Mouse (Mus musculus) small intestine, adult 2 months (tissue): Measurements from ENCODE around the gene Dlg2. TPM values are rescaled to one million over a fixed set of nuclear protein-coding genes. Genes with fewer than 3 reads are reported as not detected.

Experiments used
- H3K27ac ChIP-seq: fragments of 200-500 bp; 2 replicates; pipeline ENCODE4 v1.5.1; 2012; ENCODE audit warnings: low read depth, low read length, control low read depth, inconsistent platforms; ENCODE audit not compliant: insufficient read depth
- H3K27me3 ChIP-seq: fragments of 200-500 bp; 2 replicates; pipeline ENCODE4 v1.6.1; 2012; ENCODE audit warnings: mild to moderate bottlenecking, moderate library complexity, low read length, inconsistent platforms; ENCODE audit not compliant: control insufficient read depth, insufficient read depth
- H3K36me3 ChIP-seq: fragments of 200-500 bp; 2 replicates; pipeline ENCODE4 v1.6.1; 2012; ENCODE audit warnings: mild to moderate bottlenecking, low read length, control low read depth, inconsistent platforms; ENCODE audit not compliant: control insufficient read depth, insufficient read depth
- H3K4me1 ChIP-seq: fragments of 200-500 bp; 2 replicates; pipeline ENCODE4 v1.6.1; 2012; ENCODE audit warnings: low read length, inconsistent platforms, mixed read lengths; ENCODE audit not compliant: control insufficient read depth, insufficient read depth, insufficient read length
- H3K4me3 ChIP-seq: fragments of 200-500 bp; 2 replicates; pipeline ENCODE4 v1.5.1; 2012; ENCODE audit warnings: low read depth, mild to moderate bottlenecking, control low read depth, inconsistent platforms, low read length, moderate library complexity
- CTCF ChIP-seq: fragments of 200-500 bp; IDR thresholded peaks from 2 replicates; pipeline ENCODE4 v1.5.1; 2012; ENCODE audit warnings: low read depth, mild to moderate bottlenecking, control low read depth, inconsistent platforms, low read length, moderate library complexity, mixed read lengths; ENCODE audit not compliant: insufficient replicate concordance, insufficient read length; ENCODE audit errors: extremely low read depth
- POLR2A ChIP-seq: fragments of 200-500 bp; IDR thresholded peaks from 2 replicates; pipeline ENCODE4 v1.6.1; 2012; ENCODE audit warnings: low read depth, mild to moderate bottlenecking, control low read depth, inconsistent platforms, low read length, moderate library complexity
- WGBS: fragments of 180-500 bp; shearing (Covaris S2); methylation state at CpG from one replicate; pipeline ENCODE4 v1.1.7; 2018; 5-methylcytosine and 5-hydroxymethylcytosine counted together
- polyA plus RNA-seq: library from polyadenylated mRNA; depleted of rRNA; stranded (reverse); fragments of >200 nt; gene quantifications from 2 replicates; pipeline ENCODE4 v1.2.3, GENCODE M21; 2012

Gene Dlg2
- polyA plus RNA-seq, 1 experiment, result 0.38 TPM

DNA sequence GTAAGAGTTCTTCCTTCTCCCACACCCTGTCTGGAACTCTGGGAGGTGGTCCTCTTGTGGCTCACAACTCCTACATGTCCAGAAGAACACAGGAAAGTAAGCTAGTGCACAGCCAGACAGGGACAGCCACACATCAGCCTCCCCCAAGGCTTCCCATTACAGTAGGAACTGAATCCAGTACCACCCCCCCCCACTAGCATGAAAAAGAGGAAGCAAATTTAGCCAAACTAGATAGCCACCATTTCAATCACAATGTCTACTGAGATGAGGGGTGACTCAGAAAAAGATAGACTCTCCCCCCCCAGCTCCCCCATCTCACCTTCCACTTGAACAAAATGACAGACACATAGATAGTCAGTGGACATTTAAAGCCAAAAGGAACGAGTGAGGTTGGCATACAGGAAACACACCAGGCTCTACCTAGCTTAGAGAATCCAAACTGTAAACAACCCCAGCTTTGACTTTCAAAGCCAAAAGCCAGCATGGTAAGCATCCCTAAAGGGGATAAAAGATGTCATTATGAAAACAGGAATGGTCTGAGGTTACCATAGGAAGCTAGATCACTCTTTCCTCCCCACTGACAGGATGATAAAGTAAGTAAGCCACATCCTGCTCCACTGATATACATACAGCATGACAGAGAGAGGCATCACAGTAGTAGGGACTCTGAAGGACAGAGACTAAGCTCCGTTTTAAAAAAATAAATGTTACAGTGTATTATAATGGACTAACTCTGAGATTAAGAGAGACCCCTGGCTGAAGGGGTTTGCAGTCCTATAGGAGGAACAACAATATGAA is 1986.8 kb downstream of the Dlg2 start:
- H3K4me3 ChIP-seq, result no peak overlapping the region
- no peak for TF ChIP-seq CTCF
- no peak for TF ChIP-seq POLR2A
- H3K4me1 ChIP-seq, result no peaks in the 10 kb centered on the region
- 62% methylated on average over 2 of the region's 2 CpGs for WGBS
- H3K36me3 ChIP-seq, result no peaks in the 10 kb centered on the region
- H3K27ac ChIP-seq, result no peak overlapping the region
- H3K27me3 ChIP-seq, result no peaks in the 10 kb centered on the region

DNA sequence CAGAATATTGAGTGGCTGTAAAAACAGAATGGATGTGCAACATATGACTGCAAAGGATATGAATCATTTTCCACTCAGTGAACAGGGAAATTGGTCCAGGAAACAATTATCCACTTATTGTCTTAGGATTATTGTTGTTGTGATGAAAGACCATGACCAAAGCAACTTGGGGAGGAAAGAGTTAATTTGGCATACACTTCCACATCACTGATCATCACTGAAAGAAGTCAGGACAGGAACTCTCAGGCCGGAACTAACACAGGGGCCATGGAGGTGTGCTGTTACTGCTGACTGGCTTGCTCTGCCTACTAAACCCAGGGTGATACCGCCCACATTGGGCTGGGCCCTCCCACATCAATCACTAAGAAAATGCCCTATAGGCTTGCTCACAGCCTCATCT is 1987.8 kb downstream of the Dlg2 start:
- WGBS, result 66% methylated on average over 2 of the region's 2 CpGs
- Histone ChIP-seq H3K27ac (no peak overlapping the region), H3K36me3 (no peaks in the 10 kb centered on the region), H3K27me3 (no peaks in the 10 kb centered on the region), H3K4me3 (no peak overlapping the region), H3K4me1 (no peaks in the 10 kb centered on the region)
- TF ChIP-seq POLR2A (no peak), CTCF (no peak)

DNA sequence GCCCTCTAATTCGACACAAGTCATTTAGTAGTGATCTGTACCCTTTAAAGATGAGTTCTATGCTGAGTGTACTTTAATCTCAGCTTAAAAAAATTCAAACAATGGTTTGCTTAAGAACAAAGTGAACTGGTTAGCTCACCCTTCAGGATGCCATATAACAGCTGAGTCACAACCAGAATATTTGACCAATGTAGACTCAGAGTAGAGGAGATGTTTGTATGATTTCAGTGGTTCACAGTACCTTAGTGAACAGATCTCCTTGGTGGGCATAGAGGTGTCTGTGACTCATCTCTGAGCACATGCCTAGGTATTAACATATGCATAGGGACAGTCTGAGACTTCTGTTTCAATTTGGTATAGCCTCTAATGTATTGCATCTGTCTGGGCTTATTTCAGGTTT is 2002.7 kb downstream of the Dlg2 start:
- H3K27me3 ChIP-seq, result no peaks in the 10 kb centered on the region
- no peaks in the 10 kb centered on the region for H3K36me3 ChIP-seq
- H3K4me1 ChIP-seq, result no peaks in the 10 kb centered on the region
- WGBS, result 50% methylated on average over 1 of the region's 1 CpGs
- H3K4me3 ChIP-seq, result no peak overlapping the region
- TF ChIP-seq POLR2A (no peak), CTCF (no peak)
- no peak overlapping the region for H3K27ac ChIP-seq

DNA sequence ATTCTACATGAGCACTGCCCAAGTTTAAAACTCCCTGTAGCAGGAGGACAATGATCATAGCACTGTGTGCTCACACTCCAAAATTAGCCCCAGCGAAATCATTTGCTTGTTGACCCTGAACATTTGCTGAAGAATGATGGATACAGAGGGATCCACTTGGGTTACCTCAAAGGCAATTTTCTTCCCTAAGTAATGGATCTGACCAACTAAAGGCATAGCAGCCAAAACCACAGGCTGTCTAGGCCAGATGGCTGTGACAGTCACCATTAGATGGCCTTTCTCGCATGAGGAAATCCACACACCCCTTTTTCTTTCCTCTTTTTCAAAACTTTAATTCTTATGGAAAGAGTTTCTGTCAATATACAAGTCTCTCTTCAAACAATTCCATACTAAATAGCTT is 2003.3 kb downstream of the Dlg2 start:
- Histone ChIP-seq H3K36me3 (no peaks in the 10 kb centered on the region), H3K4me1 (no peaks in the 10 kb centered on the region), H3K27ac (no peak overlapping the region), H3K4me3 (no peak overlapping the region), H3K27me3 (no peaks in the 10 kb centered on the region)
- no peak for TF ChIP-seq CTCF
- no peak for TF ChIP-seq POLR2A
- WGBS, result 74% methylated on average over 2 of the region's 2 CpGs

DNA sequence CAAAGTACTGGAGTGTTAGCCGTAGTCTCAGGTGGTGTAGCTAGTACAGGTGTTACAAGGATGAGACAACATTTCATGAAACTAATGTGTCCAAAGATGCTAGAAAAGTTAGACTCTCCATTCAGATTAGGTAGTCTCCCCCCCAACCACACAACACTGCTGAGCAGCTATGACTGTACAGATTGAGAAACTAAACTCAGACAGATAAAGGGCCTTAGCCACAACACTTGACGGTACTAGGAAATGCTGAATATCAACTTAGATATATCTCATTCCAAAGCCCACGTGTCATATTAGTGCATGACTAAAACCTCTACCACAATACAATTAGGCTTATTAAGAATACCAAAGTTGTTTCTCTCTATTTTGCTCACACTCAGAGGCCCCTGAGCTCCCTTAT is 2006.9 kb downstream of the Dlg2 start:
- H3K27ac ChIP-seq, result no peak overlapping the region
- H3K4me3 ChIP-seq, result no peak overlapping the region
- no peaks in the 10 kb centered on the region for H3K36me3 ChIP-seq
- no peak for TF ChIP-seq POLR2A
- TF ChIP-seq CTCF, result no peak
- no peaks in the 10 kb centered on the region for H3K4me1 ChIP-seq
- WGBS, result 77% methylated on average over 3 of the region's 3 CpGs
- no peaks in the 10 kb centered on the region for H3K27me3 ChIP-seq

DNA sequence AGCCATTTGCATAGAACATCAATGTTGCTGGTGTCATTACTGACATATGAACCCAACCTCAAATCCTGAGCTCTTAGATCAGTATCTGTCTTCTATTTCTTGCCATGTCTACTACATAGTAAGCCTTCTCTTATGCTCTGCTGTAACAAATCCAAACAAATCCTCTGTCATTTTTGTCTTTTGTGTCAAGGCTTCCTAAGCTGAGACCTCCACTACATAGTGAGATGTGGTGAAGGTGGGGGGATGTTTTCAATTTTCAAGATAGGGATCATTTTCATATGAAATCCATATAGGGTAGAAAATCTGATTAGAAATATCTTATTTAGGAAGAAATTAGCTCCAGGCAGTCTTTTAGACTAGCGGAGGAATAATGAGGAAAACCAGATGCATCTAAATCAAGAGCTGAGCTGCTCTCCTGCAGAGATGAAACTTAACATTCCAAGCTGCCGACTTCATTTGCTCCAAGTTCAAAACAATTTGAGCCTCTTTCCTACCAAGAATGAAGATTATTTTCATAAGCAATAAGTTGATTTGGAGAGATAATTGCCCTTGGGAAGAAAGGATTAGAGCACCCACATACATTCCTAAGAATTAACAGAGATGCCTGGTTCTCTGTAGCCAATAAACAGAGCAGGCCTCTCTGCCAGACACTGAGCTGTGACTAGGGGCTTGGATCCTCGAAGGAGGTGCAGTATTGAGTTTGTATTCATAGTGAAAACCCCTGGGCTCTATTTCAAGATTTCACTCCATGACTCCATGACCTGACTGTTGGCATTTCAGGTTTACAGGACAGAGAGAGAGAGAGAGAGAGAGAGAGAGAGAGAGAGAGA is 2009.6 kb downstream of the Dlg2 start:
- Histone ChIP-seq H3K27me3 (no peaks in the 10 kb centered on the region), H3K27ac (no peak overlapping the region), H3K36me3 (no peaks in the 10 kb centered on the region), H3K4me3 (no peak overlapping the region), H3K4me1 (no peaks in the 10 kb centered on the region)
- WGBS, result 57% methylated on average over 3 of the region's 3 CpGs
- TF ChIP-seq CTCF (no peak), POLR2A (no peak)

DNA sequence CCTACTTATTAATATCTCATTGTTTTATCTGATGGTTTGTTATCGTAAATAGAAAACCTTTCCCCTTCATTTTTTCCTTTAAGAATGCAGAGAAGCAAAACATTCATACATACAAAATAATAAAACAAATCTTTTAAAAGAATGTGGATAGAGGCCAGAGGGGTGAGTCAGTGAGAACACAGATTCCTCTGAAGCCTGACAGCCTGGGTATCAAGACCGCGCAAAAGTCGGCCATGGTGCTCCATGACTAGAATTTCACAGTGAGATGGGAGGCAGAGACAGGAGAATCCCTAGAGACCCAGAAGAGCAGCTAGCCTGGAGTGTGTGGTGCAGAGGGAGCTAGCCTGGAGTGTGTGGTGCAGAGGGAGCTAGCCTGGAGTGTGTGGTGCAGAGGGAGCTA is 2010.4 kb downstream of the Dlg2 start:
- TF ChIP-seq POLR2A (no peak), CTCF (no peak)
- no peak overlapping the region for H3K27ac ChIP-seq
- H3K27me3 ChIP-seq, result no peaks in the 10 kb centered on the region
- H3K4me1 ChIP-seq, result no peaks in the 10 kb centered on the region
- H3K4me3 ChIP-seq, result no peak overlapping the region
- H3K36me3 ChIP-seq, result no peaks in the 10 kb centered on the region
- WGBS, result 85% methylated on average over 4 of the region's 4 CpGs
